Mouse (Mus musculus) cerebellum, adult 2 months (tissue): ENCODE results near the gene Dennd6a.

Source experiments
- CTCF ChIP-seq: fragments of 200-500 bp; IDR thresholded peaks from 2 replicates; pipeline ENCODE4 v1.5.1; 2011; ENCODE audit warnings: low read depth, mild to moderate bottlenecking, control low read depth, low read length, moderate library complexity, borderline replicate concordance; ENCODE audit not compliant: insufficient read depth
- POLR2A ChIP-seq: fragments of 200-500 bp; IDR thresholded peaks from 2 replicates; pipeline ENCODE4 v1.6.1; 2011; ENCODE audit warnings: low read length, control low read depth, borderline replicate concordance; ENCODE audit not compliant: insufficient read depth

DNA sequence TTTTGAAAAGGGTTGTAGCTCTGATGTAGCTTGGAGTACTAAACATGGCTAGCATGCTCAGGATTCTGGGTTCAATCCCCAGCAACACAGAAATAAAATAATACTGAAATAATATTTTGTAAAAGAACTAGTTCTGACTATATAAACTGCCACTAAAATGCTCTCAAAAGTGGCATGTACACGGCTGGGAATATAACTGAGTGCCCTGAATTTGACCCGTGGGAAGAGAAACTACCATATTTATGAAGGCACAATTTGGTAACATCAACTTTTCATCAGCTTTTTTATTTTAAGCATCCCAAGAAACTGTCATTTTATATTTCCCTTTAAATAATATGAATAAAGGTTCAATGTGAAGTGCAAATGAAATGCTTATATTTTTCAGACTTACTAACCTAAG, 90.2 kb downstream of the Dennd6a start:
- TF ChIP-seq CTCF (no peak), POLR2A (no peak)
